Mouse (Mus musculus) C2C12 (cell line): ENCODE data around the gene Gm10663.

Experiments
- CEBPB ChIP-seq: IDR thresholded peaks from one replicate; pipeline ENCODE4 v1.6.1; 2011; ENCODE audit warnings: low read depth, mild to moderate bottlenecking, control low read depth, moderate library complexity
- CTCF ChIP-seq: IDR thresholded peaks from one replicate; pipeline ENCODE4 v1.5.1; 2011; ENCODE audit not compliant: control insufficient read depth, insufficient read depth, insufficient read length
- FOSL1 ChIP-seq: IDR thresholded peaks from one replicate; pipeline ENCODE4 v1.8.0; 2011; ENCODE audit warnings: mild to moderate bottlenecking, low read length; ENCODE audit not compliant: poor library complexity, insufficient read depth, severe bottlenecking
- MAX ChIP-seq: IDR thresholded peaks from one replicate; pipeline ENCODE4 v1.6.1; 2011; ENCODE audit warnings: mild to moderate bottlenecking, control low read depth
- MYOD1 ChIP-seq: IDR thresholded peaks from one replicate; pipeline ENCODE4 v1.6.1; 2011; ENCODE audit warnings: low read depth; ENCODE audit not compliant: control insufficient read depth, insufficient read length
- MYOG ChIP-seq: IDR thresholded peaks from one replicate; pipeline ENCODE4 v1.6.1; 2011; ENCODE audit not compliant: control insufficient read depth, insufficient read length; ENCODE audit errors: extremely low read depth
- USF1 ChIP-seq: IDR thresholded peaks from one replicate; pipeline ENCODE4 v1.6.1; 2011; ENCODE audit warnings: low read depth, mild to moderate bottlenecking, control low read depth, moderate library complexity

- TF ChIP-seq MYOG: no peak
- no peak for TF ChIP-seq CTCF
- no peak for TF ChIP-seq CEBPB
- no peak for TF ChIP-seq USF1
- TF ChIP-seq MAX: no peak
- no peak for TF ChIP-seq MYOD1
- TF ChIP-seq FOSL1: no peak
Observed at GRCm38 (mm10) chr8:65108936-65109335, 34.1 kb downstream of the Gm10663 start.
